Mouse (Mus musculus) gastrocnemius, postnatal 10 days (tissue): ENCODE measurements around the gene Cdh4. TPM values are rescaled to one million over a fixed set of nuclear protein-coding genes. Genes with fewer than 3 reads are reported as not detected.

Experiments
- DNase-seq: peaks from one replicate; pipeline ENCODE4 v3.0.0; 2021; ENCODE audit warnings: mixed read lengths
- total RNA-seq, 2 experiments: library from RNA; stranded (reverse); gene quantifications; 2 replicates each; pipeline ENCODE4 v1.2.3; 2021

Gene Cdh4
- total RNA-seq, 2 experiments from 2014 or later = 3.2 to 3.3 TPM

DNA sequence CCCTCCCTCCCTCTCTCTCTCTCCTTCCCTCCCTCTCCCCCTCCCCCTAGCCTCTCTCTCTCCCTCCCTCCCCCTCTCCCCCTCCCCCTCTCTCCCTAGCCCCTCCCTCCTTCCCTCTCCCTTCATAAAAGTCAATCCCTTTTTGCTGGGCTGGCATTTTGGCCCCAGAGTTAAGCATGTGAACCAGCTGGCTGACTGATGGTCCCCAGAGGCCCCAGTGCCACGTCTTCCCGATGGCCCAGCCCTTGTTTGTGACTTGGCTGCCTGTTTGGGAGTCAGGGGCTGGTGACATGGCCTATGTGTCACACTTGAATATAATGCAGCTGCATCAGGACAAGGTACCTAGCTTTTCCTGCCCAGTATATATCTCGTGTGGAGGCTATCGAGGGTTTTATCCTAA is 96.3 kb downstream of the Cdh4 start:
- no peak for DNase-seq

DNA sequence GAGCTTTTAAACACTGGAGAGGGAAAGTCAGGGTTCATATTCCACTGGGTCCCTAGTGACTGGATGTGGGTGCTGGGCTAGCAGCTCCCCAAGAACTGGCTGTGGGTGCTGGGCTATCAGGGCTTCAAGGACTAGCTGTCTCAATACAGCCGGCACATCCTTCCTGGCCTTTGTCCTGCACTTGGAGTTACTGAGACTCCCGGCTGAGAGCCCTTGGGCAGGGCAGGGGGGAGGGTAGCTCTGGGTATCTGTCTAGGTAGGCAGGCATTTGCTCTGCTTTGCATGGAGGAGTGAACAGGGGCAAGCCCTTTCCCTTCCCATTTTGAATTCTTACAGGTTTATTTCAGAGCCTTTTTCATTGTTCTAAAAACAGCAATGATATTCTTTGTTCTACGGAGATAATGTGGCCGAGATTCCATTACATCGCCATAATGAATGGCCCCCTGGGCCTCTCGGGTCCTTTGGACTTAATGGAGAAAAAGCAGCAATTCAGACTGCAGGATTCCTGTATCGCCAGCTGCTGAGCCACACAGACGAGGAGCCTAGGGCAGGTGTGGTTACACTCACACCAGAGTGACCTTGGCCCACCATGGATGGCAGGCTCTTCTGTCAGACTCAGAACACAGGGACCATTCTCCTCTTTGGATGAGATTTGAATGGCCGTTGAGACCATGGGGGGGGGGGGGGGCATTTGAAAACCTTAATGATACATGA is 97.5 kb downstream of the Cdh4 start:
- DNase-seq = no peak

DNA sequence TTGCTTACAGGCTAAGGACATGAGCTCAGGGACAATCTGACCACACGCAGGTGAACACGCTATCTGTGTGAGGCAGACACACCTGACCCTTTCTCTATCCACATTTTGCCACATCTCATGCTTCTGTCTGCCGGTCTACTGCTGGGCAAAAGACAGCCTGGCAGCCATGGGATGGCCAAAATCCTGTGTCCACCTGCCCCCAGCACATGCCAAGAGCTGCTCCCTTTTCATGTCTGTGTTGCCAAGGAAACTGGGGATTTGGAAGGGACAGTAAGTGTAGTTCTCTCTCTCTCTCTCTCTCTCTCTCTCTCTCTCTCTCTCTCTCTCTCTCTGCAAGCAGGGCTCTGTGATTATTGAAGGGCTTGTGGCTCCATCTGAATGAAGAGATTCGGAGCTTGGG is 98.9 kb downstream of the Cdh4 start:
- DNase-seq = no peak

DNA sequence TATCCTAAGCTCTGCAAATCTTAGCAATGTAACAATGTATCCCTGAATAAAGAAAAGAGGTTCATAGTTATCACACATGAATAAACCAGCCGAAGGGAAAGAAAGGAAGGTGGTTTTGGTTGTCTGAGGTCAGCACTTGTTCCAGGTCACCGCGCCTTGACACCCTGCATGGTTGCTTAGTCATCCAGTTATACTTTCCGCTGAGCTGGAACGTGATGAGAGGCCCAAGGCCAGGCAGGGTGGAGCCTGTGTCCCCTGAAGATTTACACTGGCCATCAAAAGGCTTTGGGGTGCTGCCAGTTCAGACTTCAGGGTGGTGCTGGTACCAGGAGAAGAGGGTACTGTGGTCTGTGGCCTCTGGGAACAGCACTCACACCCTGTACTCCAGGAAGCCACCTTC is 105.4 kb downstream of the Cdh4 start:
- DNase-seq = no peak

DNA sequence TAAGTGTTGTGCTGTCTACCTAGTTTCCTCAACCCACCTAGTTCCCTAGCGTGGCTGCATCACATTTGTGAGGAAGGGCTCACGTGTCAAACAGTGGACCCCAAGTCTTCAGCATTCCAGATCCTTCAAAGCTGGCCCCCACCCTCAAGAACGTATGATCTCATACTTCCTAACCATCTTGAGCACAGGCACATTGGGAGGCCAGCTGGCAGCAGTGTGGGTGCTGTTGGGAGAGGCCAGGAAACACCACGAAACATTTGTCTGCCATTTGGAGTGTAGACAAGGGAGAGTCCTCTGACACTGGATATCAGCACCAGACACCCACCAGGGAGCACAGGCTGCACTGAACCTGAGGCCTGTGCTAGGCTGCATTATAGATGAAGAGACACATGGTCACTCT is 113.7 kb downstream of the Cdh4 start:
- no peak for DNase-seq

DNA sequence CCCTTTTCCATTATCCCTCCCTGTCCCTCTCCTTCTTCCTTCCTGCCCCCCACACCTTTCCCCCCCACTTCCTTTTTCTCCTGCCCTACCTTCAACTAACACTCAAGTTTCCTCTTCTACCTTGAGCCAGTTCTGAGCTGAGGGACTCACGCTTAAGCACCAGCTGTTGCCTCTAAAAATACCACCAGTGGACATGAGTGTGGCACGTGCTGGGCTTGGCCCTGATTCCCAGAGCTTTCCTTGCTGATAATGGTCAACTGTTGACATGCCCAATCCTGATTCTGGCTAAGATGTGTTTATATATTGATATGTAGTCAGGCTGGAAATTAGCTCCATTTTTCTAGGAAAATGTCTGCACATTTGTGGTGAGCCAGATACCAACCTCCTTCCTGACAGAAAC is 120.1 kb downstream of the Cdh4 start:
- DNase-seq = no peak

DNA sequence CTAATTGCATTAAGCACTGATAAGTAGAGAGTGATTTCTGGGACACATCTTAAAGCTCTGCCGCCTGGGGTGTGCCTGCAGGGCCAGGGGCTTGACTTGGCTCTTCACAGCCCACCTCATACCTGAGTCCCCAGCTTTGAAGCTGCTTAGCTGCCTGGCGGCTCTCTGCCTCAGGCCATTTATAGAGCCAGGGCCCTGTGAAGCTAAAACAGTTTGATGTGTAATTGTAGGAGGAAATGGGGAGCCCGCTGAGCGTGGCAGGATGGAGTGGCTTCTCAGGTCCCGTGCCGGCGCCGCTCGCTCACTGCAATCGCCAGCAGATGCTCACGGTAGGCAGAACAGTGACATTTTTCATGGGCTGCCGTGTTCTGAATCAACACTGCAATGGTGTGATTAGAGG is 123.4 kb downstream of the Cdh4 start:
- DNase-seq = no peak

DNA sequence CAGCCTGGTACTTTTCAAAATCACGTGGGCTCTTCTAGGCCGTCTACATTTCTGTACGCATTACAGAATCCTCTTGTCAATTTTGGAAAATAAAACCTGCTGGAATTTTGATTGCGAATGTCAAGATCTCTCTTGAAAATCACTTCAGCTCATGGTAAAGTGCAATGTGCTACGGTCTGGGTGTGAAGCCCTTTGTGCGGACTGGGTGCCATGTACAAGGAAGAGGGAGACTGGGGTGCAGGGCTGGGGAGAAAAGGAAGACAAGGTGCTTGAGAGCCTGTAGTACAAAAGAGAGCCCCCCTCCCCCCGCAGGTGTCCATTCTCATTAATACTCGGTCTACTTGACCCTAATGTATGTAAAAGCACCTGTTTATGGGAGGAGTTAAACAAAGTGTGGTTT is 125.7 kb downstream of the Cdh4 start:
- no peak for DNase-seq

DNA sequence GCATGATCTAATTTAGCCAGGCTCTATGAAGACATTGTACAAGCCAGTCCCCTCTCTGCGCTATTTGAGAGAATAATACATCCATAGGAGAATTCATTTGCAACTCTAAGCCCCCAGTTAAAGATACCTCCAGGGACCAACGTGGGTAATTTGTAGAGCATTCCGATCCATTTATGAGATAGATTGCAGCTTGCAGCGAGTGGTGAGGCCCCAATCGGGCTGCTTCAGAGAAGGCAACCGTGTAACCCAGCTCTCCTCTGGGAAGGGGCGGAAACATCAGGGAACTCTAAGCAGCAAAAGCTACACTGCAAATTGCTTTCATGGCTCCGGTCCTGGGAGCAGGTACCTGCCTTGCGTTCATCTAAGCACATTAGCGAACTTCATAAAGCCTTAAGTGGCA is 126.9 kb downstream of the Cdh4 start:
- DNase-seq = no peak

DNA sequence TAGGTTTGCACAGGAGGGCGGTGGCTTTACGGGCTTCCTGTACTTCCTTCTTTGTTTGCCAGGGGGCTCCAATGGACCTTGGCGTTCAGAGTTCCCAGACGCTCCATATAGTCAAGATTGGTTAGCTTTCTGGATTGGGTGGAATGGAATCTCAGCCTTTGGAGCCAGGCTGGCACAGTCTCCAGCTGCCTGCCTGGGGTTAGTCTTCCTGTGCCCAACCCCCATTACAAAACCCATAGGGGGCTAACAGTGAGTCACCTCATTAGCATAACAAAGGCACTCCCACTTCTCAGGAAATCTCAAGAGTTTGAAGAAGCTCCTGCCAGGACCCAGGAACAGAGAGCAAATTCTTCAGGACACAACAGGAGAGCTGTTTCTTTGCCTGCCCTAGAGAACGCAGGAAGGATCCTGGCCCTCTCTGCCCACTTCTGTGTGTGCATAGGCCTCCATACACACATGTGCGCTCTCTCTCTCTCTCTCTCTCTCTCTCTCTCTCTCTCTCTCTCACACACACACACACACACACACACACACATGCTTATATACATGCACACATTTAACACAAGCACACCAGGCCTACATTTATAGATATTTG is 129.0 kb downstream of the Cdh4 start:
- DNase-seq = no peak

DNA sequence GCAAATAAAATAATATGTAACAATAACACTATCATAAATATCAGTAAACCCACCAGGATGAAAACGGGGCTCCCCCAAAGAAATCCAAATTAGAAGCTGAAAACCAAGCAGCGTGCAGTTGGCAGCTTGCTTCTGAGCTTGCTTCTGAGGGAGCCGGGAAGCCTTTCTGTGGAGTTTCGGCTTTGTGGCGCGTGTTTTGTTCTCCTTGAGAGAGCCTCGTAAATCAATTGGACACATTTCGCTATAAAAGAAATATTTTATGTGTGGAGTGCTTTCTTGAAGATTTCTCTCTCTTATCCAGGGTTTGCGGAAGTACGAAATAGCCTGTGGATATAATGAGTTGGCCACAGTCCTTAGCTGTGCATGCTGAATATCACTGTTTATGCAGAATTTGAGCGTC is 131.1 kb downstream of the Cdh4 start:
- DNase-seq = no peak

DNA sequence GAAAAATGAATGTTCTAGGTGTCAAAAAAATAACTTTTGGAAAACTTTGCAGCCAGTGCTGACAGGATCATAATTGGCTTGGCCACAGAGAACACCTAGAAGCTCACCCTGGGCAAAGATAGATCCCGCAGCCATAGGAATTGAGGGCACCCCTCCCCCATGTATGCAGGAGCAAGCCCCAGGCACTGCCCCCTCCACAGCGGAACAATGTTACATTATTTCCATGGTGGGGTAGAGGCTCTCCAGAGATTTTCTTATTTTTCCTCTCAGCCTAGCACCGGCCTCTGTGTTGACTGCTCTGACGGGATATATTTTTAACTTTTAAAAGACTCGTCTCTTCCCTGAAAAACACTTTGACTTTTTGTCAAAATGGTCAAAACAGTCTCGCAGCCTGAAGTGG is 131.6 kb downstream of the Cdh4 start:
- DNase-seq = no peak

DNA sequence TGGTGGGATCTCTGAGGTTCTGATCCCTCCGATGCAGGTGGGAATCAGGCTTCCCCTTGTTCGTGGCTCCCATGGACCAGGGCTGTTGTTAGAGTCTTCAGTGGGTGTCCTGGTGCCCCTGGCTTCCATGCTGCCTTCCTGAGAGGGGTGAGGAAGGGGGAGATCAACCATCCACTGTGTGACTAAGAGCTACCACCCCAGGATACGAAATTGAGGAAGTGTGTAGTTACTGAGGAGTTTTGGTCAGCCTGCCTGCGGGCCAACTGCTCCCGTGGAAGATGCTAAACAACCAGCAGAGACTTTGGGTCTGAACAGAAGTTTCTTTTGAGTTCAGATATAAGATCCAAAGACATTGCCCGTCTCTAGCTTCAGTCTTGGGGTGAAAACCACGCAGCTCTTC is 133.4 kb downstream of the Cdh4 start:
- DNase-seq = no peak

DNA sequence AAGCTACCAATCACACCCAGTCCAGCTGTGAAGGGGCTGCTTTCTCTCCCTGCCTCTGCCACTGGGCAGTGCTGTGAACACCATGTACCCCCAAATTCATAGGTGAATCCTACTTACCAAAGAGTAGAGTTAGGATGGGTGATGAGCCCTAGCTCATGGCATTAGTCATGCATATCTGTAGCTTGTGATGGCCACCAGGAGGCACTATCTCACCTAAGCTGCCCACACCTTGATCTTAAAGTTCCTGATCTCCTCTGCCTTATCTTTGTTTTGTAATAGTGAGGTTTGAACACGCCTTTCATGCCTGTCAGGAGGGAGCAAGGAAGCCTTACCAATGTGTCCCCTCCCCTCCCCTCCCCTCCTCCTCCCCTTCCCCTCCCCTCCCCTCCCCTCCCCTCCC is 134.0 kb downstream of the Cdh4 start:
- no peak for DNase-seq

DNA sequence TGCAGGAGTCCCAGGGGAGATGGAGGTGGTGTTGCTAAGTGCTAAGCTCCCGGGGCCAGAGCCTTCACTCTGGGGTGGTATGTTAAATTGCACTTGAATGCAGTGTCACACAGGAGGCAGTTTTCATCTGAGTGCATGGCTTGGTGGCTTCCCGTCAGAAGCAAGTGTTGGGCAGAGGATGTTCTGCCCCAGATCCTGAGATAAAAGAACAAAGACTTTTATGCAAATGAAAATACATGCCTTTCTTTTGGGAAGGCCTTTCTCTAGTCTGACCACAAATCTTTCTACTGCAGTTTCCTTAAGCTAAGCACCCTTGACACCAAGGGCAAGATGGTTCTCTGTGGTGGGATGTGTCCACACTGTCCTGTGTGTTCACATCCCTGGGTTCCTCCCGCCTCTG is 136.1 kb downstream of the Cdh4 start:
- no peak for DNase-seq

DNA sequence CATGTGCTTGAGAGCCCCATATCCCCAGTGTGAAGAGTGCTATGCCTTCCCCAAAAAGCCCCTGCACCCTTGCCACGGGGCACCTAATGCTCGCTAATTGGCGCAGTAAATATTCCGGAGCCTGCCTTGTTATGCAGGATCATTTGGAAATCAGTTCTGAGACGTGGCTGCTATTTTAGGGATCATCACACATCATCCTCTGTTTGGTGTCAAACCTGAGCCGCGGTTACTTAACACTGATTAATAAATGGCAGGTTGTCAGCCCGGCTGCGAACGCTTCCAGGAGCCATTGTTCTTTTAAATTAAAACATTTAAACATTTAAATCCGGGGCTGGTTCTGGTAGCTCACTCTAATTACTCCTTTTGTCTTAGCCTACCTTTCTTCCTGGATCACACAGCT is 136.6 kb downstream of the Cdh4 start:
- DNase-seq = no peak

DNA sequence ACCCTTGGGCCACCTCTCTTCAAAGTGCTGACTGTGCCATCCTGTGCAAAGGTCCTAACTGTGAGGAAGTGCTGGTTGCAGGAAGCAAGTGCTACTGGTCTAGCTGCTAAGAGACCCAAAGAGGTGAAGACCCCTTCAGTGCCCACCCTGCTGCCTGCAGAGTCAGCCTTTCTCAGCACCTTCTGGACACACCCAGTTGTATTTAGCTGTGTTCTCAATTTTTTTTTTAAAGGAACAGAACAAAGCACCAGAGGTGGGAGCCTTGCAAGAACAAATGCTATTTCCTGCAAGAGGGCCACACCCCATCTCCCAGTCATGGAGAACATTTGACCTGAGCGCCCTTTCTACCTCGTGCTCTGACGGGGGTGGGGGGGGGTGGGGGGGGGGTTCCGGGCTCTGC is 138.2 kb downstream of the Cdh4 start:
- no peak for DNase-seq

DNA sequence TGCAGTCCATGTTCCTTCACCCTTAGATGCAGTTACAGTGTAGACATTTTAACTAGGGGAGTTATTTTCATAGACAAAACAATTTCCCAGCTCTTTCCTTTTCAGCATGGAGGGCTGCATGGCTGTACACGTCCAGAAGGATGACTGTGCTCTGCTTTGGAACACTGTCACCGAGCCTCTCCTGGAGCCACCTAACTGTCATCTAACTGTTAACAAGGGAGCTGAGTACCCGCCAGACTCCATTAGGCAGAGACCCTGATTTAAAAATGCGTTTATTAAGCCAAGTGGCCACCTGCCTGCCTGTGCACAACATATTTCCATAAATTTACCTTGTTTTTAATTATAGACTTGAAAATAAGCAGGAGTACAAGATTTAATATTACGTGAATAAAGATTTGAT is 138.8 kb downstream of the Cdh4 start:
- DNase-seq = no peak

DNA sequence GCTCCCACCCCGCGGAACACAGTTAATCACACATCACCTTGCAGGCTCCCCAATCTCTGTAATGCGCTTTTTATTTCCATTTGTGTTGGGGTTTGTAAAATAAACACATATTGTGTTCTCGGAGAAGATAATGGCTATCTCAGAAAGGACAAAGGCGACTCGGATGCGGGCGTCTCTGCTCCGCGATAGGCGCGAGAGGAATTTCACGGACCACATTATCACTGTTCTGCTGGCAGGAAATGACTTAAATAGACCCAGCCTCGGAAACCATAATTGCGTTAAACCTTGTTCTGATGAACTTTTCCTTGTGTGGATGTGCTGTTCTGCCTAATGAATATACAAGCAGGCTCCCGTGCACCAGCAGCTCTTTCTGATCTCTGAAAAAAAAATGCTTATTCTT is 140.7 kb downstream of the Cdh4 start:
- DNase-seq = no peak

DNA sequence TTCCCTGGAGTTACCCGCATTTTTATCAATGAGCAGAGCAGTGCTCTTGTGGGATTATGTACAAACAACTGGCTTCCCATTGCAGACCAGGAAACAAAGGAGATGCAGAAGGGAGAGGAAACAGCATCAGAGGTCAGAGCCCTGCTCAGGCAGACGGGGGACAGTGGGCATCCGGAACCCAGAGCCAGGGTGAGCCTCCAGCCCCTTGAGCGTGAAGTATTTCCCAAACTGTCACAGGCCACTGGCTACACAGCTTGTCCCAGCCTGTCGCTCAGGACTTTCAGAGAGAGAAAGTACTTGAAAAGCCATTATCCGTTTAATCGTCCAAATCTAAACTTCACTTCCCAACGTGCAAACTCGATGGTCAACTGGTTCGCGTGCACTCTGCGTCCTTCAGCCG is 142.4 kb downstream of the Cdh4 start:
- no peak for DNase-seq

DNA sequence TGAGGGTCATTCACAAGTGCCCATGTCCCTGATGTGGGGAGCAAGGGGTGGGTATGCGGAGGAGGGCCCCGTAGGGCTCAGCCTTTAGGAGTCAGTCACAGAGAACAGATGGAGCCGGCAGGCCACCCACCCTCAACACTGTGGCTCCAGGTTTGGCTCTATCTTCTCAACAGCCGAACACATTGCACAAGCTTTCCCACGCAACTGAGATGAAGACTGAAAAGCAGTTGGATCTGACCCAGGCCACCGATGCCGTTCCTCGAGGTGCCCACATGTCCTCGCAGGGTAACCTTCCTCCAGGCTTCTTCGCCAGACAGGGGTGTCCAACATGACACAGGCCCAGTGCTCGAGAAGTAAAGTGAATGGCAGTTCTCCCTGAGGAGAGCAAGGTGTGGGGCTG is 144.2 kb downstream of the Cdh4 start:
- DNase-seq = no peak

DNA sequence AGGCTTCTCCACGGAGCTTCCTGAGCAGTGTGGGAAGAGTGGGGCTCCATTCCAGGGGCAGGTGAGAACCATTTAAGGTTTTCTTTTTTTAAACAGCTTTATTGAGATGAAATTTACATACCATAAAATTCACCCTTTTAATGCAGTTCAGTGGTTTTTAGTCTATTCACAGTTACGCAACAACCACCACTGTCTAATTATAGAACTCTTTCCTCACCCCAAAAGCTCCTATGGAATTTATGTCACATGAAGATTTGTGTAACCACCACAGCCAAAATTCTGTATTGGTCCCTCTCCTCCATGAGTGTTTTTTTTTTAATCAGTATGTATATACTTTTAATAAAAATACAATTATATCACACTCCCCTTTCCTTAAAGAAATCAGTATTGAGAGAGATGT is 144.8 kb downstream of the Cdh4 start:
- DNase-seq = no peak

DNA sequence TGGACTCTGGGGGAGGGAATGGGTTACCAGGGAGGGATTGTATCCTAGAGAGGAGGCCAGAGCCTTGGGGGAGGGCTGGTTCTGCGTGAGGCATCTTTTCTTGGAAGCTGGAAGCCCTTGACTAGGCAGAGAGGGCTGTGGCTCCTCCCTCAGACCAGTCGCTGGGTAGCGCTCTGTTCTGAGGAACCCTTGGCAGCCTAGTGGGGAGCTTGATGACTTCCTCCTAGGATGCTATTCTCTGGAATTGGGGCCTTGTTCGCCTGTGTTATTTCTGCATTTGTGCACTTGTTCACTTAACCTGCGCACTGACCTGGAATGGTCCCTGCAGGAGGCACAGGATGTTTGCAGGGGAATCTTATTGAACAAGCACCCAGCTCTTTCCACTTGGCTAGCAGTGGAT is 149.4 kb downstream of the Cdh4 start:
- DNase-seq = no peak

DNA sequence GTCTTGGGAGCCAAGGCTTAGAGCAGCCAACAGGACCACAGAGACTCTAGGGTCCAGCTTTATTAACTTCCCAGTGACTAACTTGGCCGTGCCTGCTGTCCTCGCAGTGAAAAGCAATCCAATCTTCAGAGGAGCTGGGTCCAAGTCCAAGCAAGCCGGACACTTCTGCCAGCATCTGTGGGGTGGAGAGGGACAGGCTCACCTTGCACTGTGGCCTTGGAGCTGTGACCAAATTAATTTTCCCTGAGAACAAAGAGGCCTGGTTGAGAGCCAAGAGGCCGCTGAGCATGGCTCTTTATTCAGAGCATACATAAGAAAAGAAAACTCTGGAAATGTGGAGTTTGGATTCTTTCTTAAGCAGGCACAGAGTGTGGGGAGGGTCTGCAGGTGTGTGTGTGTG is 152.8 kb downstream of the Cdh4 start:
- no peak for DNase-seq

DNA sequence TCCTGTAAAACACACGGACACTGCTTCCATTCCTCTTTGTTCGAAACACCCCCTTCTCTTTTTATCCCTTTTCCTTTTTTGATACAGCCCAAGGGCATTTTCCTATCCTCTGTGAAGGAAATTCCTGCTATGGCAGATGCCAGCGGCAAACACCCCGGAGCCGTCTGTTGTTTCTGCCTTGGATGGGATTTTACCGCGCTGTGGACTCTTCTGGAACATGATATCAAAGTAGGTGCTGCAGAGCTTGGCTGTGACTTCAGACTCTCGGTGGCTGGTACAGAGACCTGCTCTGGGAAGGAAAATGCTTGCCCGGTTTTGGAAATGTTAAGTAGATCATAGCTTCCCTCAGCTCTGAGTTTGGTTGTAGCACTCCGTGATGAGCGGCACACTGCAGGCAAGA is 156.7 kb downstream of the Cdh4 start:
- DNase-seq = no peak
